Mouse (Mus musculus) stomach, postnatal 0 days (tissue): ENCODE measurements around the gene Arhgap40.

Experiments
- CTCF ChIP-seq: IDR thresholded peaks from 2 replicates; pipeline ENCODE4 v1.5.1; 2016; ENCODE audit warnings: antibody characterized with exemption, low read depth, mild to moderate bottlenecking, moderate library complexity
- EP300 ChIP-seq: optimal IDR thresholded peaks from 2 replicates; pipeline ENCODE3; 2016; ENCODE audit warnings: antibody characterized with exemption

DNA sequence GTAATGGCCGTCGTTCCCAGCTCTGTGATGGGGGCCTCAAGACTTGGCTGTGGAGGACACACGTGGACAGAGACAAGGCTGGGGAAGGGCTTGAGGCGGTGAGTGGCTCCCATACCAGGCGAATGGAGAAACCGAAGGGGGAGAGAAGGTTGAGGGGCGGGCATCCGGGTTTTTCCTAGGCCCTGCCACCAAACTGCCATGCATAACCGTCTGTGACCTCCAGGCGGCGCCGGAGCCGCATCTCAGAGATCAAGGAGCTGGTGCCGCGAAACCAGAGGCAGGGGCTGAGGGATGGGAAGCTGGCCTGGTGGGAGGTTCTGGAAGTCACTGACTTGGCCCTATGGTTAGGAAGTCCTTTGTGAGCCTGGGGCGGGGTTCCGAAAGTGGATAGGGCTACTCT is 34.2 kb downstream of the Arhgap40 start:
- TF ChIP-seq CTCF (peak; percentile 89), EP300 (no peak)
